Mouse (Mus musculus) cortical plate, adult 2 months (tissue): ENCODE data around the gene Rps6ka5.

ENCODE experiments used
- CTCF ChIP-seq: fragments of 200-500 bp; IDR thresholded peaks from 2 replicates; pipeline ENCODE4 v1.5.1; 2011; ENCODE audit warnings: mild to moderate bottlenecking, control low read depth, low read length; ENCODE audit not compliant: insufficient read depth; ENCODE audit errors: extremely low read depth
- POLR2A ChIP-seq: fragments of 200-500 bp; IDR thresholded peaks from 2 replicates; pipeline ENCODE4 v1.6.1; 2011; ENCODE audit warnings: mild to moderate bottlenecking, low read length, control low read depth; ENCODE audit not compliant: insufficient read depth; ENCODE audit errors: extremely low read depth

- no peak for TF ChIP-seq POLR2A
- TF ChIP-seq CTCF, result no peak
These were observed 26.2 kb upstream of the Rps6ka5 start for GRCm38 (mm10) chr12:100752977-100753376.
